Mouse (Mus musculus) hindbrain, embryonic 14.5 days (tissue): ENCODE measurements at regions not wholly inside any gene's neighbourhood (a gene's known extent, or its start where the extent isn't known, plus 50 kb on each side); places are given as distances from the start of the nearest gene placed in this dataset.

Source experiments
- ATAC-seq: fragments of 200-750 bp; cut with Nextera tagmentation; 2 replicates; pipeline ENCODE4 v1.8.0; 2017; ENCODE audit warnings: moderate number of reproducible peaks, mild to moderate bottlenecking, moderate TSS enrichment, moderate library complexity; ENCODE audit not compliant: low FRiP score
- DNase-seq: peaks from one replicate; pipeline ENCODE4 v3.0.0-alpha.2; 2015; ENCODE audit warnings: low spot score
- H3K27ac ChIP-seq: fragments of 300-500 bp; sonication (generic); 2 replicates; pipeline ENCODE4 v1.5.1; 2014; ENCODE audit warnings: mild to moderate bottlenecking, moderate library complexity
- H3K27me3 ChIP-seq: fragments of 300-500 bp; sonication (generic); 2 replicates; pipeline ENCODE4 v1.6.1; 2014; ENCODE audit warnings: mild to moderate bottlenecking, low read length, mixed read lengths; ENCODE audit not compliant: control insufficient read depth, insufficient read depth
- H3K36me3 ChIP-seq: fragments of 300-500 bp; sonication (generic); replicated peaks from 2 replicates; pipeline ENCODE4 v1.6.1; 2014; ENCODE audit not compliant: control insufficient read depth, insufficient read depth
- H3K4me1 ChIP-seq: fragments of 300-500 bp; sonication (generic); replicated peaks from 2 replicates; pipeline ENCODE4 v1.6.1; 2014; ENCODE audit warnings: antibody characterized with exemption, low read length, mixed read lengths; ENCODE audit not compliant: control insufficient read depth, insufficient read depth
- H3K4me2 ChIP-seq: fragments of 300-500 bp; sonication (generic); replicated peaks from 2 replicates; pipeline ENCODE4 v1.6.1; 2014; ENCODE audit warnings: mild to moderate bottlenecking, moderate library complexity
- H3K4me3 ChIP-seq: fragments of 300-500 bp; sonication (generic); replicated peaks from 2 replicates; pipeline ENCODE4 v1.5.1; 2014; ENCODE audit warnings: mild to moderate bottlenecking, low read length
- H3K9ac ChIP-seq: fragments of 300-500 bp; sonication (generic); 2 replicates; pipeline ENCODE4 v1.6.1; 2014
- H3K9me3 ChIP-seq: fragments of 300-500 bp; sonication (generic); 2 replicates; pipeline ENCODE4 v1.6.1; 2016; ENCODE audit warnings: low read length; ENCODE audit not compliant: control insufficient read depth
- WGBS: fragments of 180-500 bp; shearing (Covaris S2); extraction: QIAGEN DNeasy Blood & Tissue Kit; methylation state at CpG from one replicate; pipeline ENCODE4 v1.1.7; 2014; 5-methylcytosine and 5-hydroxymethylcytosine counted together

GRCm38 (mm10) chr2:108686019-108686743 is 594.4 kb upstream of the Kif18a start:
- H3K4me2 ChIP-seq: no peak overlapping the region
- DNase-seq: no peak
- H3K9ac ChIP-seq: no peak overlapping the region
- no peaks in the 10 kb centered on the region for H3K36me3 ChIP-seq
- no peak overlapping the region for H3K4me3 ChIP-seq
- H3K9me3 ChIP-seq: no peaks in the 10 kb centered on the region
- 74% methylated on average over 6 of the region's 6 CpGs for WGBS
- ATAC-seq: no peak
- H3K27me3 ChIP-seq: no peaks in the 10 kb centered on the region
- no peak overlapping the region for H3K27ac ChIP-seq
- no peaks in the 10 kb centered on the region for H3K4me1 ChIP-seq

GRCm38 (mm10) chr2:108690091-108690490 is 590.4 kb upstream of the Kif18a start:
- Histone ChIP-seq H3K9me3 (no peaks in the 10 kb centered on the region), H3K9ac (no peak overlapping the region), H3K27me3 (no peaks in the 10 kb centered on the region), H3K4me1 (no peaks in the 10 kb centered on the region), H3K36me3 (no peaks in the 10 kb centered on the region), H3K27ac (no peak overlapping the region), H3K4me2 (no peak overlapping the region), H3K4me3 (no peak overlapping the region)
- DNase-seq (peak; percentile 64), ATAC-seq (no peak)
- 62% methylated on average over 4 of the region's 4 CpGs for WGBS

- Histone ChIP-seq H3K9me3 (no peaks in the 10 kb centered on the region), H3K27me3 (no peaks in the 10 kb centered on the region), H3K4me2 (no peak overlapping the region), H3K36me3 (no peaks in the 10 kb centered on the region), H3K4me3 (no peak overlapping the region), H3K4me1 (no peaks in the 10 kb centered on the region), H3K9ac (no peak overlapping the region), H3K27ac (no peak overlapping the region)
- no peak for ATAC-seq
- WGBS: 65% methylated on average over 10 of the region's 10 CpGs
- no peak for DNase-seq
These were observed 589.2 kb upstream of the Kif18a start for GRCm38 (mm10) chr2:108691156-108692007.

GRCm38 (mm10) chr2:108701308-108701707 is 579.2 kb upstream of the Kif18a start:
- 82% methylated on average over 7 of the region's 7 CpGs for WGBS
- H3K4me3 ChIP-seq: no peak overlapping the region
- H3K36me3 ChIP-seq: no peaks in the 10 kb centered on the region
- no peak overlapping the region for H3K27ac ChIP-seq
- no peaks in the 10 kb centered on the region for H3K4me1 ChIP-seq
- ATAC-seq (no peak), DNase-seq (no peak)
- H3K27me3 ChIP-seq: no peaks in the 10 kb centered on the region
- H3K9me3 ChIP-seq: no peaks in the 10 kb centered on the region
- no peak overlapping the region for H3K9ac ChIP-seq
- no peak overlapping the region for H3K4me2 ChIP-seq

- H3K27me3 ChIP-seq: no peaks in the 10 kb centered on the region
- no peaks in the 10 kb centered on the region for H3K36me3 ChIP-seq
- no peaks in the 10 kb centered on the region for H3K4me1 ChIP-seq
- 86% methylated on average over 5 of the region's 5 CpGs for WGBS
- no peak for DNase-seq
- H3K4me3 ChIP-seq: no peak overlapping the region
- H3K4me2 ChIP-seq: no peak overlapping the region
- no peak overlapping the region for H3K27ac ChIP-seq
- no peak overlapping the region for H3K9ac ChIP-seq
- ATAC-seq: no peak
- H3K9me3 ChIP-seq: no peaks in the 10 kb centered on the region
These were observed 572.4 kb upstream of the Kif18a start for GRCm38 (mm10) chr2:108707856-108708855.

GRCm38 (mm10) chr2:108742079-108742478 is 538.5 kb upstream of the Kif18a start:
- no peak overlapping the region for H3K4me2 ChIP-seq
- ATAC-seq (no peak), DNase-seq (no peak)
- WGBS: 85% methylated on average over 3 of the region's 3 CpGs
- H3K4me3 ChIP-seq: no peak overlapping the region
- H3K27me3 ChIP-seq: no peaks in the 10 kb centered on the region
- no peaks in the 10 kb centered on the region for H3K9me3 ChIP-seq
- H3K4me1 ChIP-seq: no peaks in the 10 kb centered on the region
- H3K9ac ChIP-seq: no peak overlapping the region
- no peaks in the 10 kb centered on the region for H3K36me3 ChIP-seq
- no peak overlapping the region for H3K27ac ChIP-seq

GRCm38 (mm10) chr2:108743511-108743910 is 537.0 kb upstream of the Kif18a start:
- Histone ChIP-seq H3K4me3 (no peak overlapping the region), H3K9me3 (no peaks in the 10 kb centered on the region), H3K4me2 (no peak overlapping the region), H3K27me3 (no peaks in the 10 kb centered on the region), H3K4me1 (no peaks in the 10 kb centered on the region), H3K9ac (no peak overlapping the region), H3K27ac (no peak overlapping the region), H3K36me3 (no peaks in the 10 kb centered on the region)
- ATAC-seq: no peak
- no peak for DNase-seq
- 35% methylated on average over 2 of the region's 2 CpGs for WGBS

- no peak for ATAC-seq
- 78% methylated on average over 2 of the region's 2 CpGs for WGBS
These were observed 535.7 kb upstream of the Kif18a start for GRCm38 (mm10) chr2:108744797-108745196.

More at GRCm38 (mm10) chr2:108744797-108745196, 535.7 kb upstream of the Kif18a start:
- no peak overlapping the region for H3K9ac ChIP-seq
- H3K27ac ChIP-seq: no peak overlapping the region
- no peaks in the 10 kb centered on the region for H3K27me3 ChIP-seq
- H3K36me3 ChIP-seq: no peaks in the 10 kb centered on the region
- no peaks in the 10 kb centered on the region for H3K9me3 ChIP-seq
- H3K4me1 ChIP-seq: no peaks in the 10 kb centered on the region
- DNase-seq: no peak
- H3K4me3 ChIP-seq: no peak overlapping the region
- H3K4me2 ChIP-seq: no peak overlapping the region
